Mouse (Mus musculus) kidney, postnatal 36 days (tissue): Measurements from ENCODE around the gene Sorcs3.

Experiments
- DNase-seq, 2 experiments: peaks; one replicate each; pipeline ENCODE4 v3.0.0; 2021 to 2022; ENCODE audit warnings: mixed read lengths in 2 of 2

The Sorcs3 gene

GRCm38 (mm10) chr19:48391551-48391950, 185.7 kb downstream of the Sorcs3 start:
- peak in 1 of 2 experiments; percentile 53 for DNase-seq

- DNase-seq: no peak
Observed at GRCm38 (mm10) chr19:48404774-48405495, 199.1 kb downstream of the Sorcs3 start.

- peak; percentile 71 to 79 for DNase-seq
Observed at GRCm38 (mm10) chr19:48408221-48408620, 202.4 kb downstream of the Sorcs3 start.

DNA sequence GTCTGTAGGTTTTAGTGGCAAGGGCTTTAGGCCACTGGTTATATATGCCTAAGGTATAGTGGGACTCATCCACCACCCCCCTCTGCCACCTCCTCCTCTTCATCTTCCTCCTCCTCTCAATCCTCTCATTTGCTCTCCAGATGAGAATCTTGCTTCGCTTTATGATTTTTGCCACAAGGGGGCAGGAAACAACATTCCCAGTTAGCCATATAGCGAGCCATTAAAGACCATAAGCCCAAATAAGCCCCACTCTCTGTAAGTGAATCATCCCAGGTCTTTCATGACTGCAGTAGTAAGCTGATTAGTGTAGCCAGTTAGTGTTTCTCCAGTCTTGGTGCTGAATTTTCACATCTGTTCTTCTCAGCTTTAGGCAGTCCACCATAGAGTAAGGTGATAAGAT, 205.5 kb downstream of the Sorcs3 start:
- peak in 1 of 2 experiments; percentile 2 for DNase-seq

GRCm38 (mm10) chr19:48413836-48414235, 208.0 kb downstream of the Sorcs3 start:
- peak; percentile 32 to 62 for DNase-seq

GRCm38 (mm10) chr19:48418356-48418755, 212.5 kb downstream of the Sorcs3 start:
- no peak for DNase-seq

DNA sequence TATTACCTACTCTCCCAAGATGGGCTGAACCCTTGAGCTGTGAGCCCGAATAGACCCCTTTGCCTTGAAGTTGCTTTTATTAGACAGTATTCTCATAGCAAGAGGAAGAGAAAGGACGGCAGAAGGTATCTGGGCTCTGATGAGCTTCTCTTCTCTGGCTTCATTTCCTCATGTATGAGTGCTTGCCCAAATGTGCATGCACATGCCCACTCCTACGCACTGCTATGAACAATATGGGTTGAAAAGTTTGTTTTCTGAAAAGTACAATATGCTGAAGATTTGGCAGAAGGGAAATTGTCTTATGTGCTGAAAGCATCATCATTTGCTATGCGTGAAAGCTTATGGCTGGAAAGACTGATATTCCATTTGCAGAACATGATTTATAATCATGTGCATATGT, 223.4 kb downstream of the Sorcs3 start:
- no peak for DNase-seq

GRCm38 (mm10) chr19:48429755-48430154, 223.9 kb downstream of the Sorcs3 start:
- DNase-seq: no peak

DNA sequence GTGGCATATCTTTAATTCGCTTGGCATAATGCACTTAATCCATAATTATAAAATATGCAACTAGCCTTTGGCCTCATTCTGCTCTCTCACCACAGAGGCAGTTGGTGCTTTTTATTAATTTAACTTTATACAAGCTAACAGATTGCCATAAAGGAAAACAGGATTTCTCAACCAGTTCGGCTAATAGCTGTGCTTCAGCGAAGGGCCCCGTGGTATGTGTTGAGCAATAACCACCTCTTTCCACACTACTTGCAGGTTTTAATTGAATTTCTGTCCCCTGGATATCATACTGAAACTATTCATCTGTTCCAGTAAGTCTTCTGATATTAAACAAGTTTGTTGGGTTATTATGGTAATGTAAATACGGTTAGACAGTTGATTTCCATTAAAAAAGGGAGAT, 224.5 kb downstream of the Sorcs3 start:
- DNase-seq: no peak

DNA sequence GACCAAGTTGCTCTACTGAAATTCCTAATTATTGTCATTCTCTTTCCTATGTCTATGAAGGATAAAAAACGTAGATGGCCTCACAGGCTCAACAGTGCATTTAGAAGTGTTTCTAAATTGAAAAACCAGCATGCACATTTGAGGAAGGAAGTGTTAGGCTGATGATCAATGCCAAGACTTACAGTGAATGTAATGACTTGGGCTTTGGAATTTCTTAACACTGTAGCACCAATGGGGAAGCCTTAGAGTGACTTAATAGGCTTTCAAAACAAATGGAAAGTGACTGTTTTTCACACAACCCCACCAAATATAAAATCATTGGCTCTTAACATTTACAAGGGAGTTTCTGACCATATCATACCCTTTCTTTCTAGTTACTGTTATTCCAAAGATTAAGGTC, 232.6 kb downstream of the Sorcs3 start:
- no peak for DNase-seq

DNA sequence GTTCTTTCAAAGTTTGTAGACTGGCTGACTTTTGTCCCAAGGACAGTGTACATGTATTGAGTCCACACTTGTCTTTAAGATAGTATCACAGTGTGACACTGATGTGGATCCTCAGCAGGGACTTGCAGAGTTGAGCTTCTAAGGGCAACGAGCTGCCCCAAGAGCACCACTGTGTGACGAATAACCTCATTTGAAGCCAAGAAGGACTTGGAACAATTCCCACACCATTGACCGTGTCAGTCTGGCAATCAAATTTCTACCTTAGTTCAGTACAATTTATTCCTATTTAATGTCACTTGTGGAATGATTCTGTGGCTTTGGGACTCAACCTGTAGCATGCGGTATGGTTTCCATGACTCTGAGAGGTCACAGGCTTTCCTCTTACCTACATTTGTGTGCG, 255.3 kb downstream of the Sorcs3 start:
- DNase-seq: peak; percentile 50 to 53

DNA sequence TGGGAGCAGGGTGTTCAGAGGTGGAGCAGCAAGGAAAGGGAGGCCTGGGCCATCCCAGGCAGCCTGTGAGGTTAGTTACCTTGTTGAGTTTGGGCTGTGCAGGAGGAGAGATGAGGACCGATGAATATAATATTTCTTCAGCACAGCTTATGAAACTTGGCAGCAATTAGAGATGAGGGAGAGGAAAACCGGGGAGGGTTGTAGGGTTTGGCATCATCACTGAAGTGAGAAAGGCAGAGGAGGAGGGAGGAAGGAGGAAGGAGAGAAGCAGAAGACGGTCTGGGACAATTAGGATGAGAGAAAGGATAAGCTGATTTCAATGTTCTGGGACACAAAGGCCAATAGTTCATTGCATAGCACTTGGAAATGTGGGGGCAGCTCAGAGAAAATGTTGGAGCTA, 256.6 kb downstream of the Sorcs3 start:
- no peak for DNase-seq

DNA sequence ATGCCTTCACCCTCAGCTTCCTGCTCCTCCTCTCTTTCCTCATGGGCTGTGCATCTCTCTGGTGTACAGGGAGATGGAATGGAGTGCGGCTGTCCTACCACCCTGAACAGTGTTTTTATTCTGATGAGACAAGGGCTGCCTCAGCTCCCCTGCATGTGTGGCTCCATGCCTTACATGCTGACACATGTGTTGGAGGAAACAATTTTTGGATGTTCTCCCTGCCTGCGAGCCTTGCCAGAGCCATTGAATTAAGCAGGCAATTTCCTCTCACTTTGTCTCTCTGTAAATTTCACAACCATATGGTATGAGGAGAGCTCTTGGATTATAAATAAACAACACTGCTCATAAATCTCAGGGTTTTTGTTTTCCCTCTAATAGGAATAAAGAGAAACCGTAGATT, 257.7 kb downstream of the Sorcs3 start:
- DNase-seq: no peak

GRCm38 (mm10) chr19:48467471-48467870, 261.6 kb downstream of the Sorcs3 start:
- no peak for DNase-seq

- DNase-seq: no peak
Observed at GRCm38 (mm10) chr19:48469791-48470410, 264.1 kb downstream of the Sorcs3 start.

- DNase-seq: no peak
Observed at GRCm38 (mm10) chr19:48471927-48472326, 266.1 kb downstream of the Sorcs3 start.

GRCm38 (mm10) chr19:48475784-48476410, 270.1 kb downstream of the Sorcs3 start:
- DNase-seq: no peak

DNA sequence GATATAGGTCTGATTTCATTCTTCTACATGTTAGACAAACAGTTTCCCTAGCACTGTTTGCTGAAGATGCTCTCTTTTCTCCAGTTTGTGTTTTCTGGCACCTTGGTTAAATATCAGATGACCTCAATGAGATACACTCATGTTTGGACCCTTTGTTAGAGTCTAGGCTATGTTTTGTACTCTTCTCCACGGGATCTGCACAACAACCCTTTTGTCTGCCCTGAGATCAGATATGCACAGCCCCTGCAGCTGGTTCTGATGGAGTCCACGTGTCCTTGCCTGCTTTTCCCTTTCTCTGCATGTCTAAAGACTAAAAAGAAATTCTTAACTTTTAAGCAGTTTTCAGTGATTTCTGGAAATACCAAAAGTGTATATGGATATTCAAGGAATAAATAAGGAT, 273.0 kb downstream of the Sorcs3 start:
- no peak for DNase-seq

DNA sequence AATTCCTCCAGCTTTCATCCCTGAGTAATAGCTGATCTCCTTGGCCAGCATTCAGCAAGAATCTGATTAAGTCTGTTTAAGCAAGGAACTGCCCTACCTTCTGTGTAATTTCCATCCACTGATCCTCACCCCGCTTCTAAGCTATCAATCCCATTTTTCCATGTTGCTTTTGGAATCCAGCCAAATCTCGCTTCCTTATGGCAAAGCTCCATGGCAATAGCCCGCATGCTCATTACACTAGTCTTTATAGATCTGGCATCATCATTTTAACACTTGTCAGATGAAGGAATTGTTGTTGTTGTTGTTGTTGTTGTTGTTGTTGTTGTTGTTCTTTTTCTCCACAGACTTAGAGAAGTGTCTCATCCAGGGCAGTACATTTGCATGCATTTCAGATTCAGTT, 277.1 kb downstream of the Sorcs3 start:
- DNase-seq: no peak

GRCm38 (mm10) chr19:48491111-48491510, 285.3 kb downstream of the Sorcs3 start:
- no peak for DNase-seq

DNA sequence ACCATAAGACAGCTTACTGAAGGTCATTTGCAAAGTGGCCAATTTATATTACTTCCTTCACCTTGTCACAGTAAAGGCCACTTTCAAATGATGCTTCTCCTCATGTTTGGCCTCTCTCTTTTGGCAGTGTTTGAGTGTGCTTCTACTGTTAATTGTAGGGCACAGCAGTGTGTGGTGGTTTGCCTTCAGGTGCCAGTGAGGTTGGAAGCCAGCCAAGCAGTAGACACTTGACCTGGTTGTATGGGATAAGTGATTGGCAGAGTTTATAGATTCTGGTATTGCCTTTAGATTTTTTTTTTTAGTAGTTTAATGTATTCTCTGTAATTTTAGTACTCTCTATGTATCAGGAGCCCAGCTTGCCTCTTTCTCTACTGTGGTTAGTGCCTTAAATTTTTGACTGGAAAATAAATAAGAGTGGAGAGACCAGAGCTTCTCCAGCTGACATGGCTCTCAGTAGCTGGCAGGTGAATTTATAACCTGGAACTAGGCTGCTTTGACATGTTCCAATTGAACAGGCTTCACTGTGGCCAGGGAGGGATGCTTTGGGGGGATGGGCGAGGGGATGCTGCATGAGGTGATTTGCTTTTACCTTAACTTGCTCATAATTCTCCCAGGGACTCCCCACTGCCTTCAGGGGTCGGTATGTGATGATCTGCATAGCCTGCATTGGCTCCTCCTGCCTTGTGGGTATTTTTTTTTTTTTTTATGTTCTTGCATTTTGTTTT, 298.2 kb downstream of the Sorcs3 start:
- peak; percentile 3 to 9 for DNase-seq

GRCm38 (mm10) chr19:48523803-48524202, 318.0 kb downstream of the Sorcs3 start:
- no peak for DNase-seq

- DNase-seq: no peak
Observed at GRCm38 (mm10) chr19:48524527-48525214, 318.8 kb downstream of the Sorcs3 start.
